Mouse (Mus musculus) right cerebral cortex, postnatal 14 days (tissue): ENCODE results near the gene Nmur1.

Source experiments
- DNase-seq: peaks from one replicate; pipeline ENCODE4 v3.0.0; 2022

Nmur1 gene

DNA sequence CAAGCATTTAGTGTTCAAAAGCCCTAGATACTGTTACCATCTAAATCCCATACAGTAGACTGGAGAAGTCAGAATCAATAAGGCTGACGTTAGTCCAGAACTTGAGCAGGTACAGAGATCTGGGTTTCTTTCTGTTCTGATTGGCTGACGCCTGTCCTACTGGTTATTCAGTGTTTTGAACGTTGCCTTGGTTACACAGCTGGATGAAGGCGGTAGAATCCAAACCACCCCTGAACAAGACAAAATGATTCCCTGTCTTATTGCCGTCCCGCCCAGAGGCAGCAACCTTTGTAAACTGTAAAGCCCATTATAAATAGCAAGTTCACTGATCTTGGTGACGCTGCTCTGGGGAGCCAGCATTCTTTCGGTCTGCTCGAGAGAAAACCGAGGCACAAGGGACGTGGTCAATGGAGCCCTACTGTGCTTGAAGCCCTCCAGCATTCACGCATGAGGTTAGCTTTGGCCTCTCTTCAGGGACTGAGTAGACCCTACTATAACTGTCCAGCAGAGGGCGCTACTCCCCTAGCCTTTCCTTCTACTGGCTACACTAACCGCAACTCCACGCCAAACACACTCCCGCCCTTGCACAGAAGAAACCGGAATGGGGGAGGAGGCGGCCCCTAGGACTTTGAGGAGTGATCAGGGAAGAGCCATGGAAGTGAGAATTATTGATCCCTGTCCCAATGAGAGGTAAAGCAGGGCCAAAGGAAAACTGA is 14.3 kb upstream of the Nmur1 start:
- DNase-seq = peak; percentile 97

DNA sequence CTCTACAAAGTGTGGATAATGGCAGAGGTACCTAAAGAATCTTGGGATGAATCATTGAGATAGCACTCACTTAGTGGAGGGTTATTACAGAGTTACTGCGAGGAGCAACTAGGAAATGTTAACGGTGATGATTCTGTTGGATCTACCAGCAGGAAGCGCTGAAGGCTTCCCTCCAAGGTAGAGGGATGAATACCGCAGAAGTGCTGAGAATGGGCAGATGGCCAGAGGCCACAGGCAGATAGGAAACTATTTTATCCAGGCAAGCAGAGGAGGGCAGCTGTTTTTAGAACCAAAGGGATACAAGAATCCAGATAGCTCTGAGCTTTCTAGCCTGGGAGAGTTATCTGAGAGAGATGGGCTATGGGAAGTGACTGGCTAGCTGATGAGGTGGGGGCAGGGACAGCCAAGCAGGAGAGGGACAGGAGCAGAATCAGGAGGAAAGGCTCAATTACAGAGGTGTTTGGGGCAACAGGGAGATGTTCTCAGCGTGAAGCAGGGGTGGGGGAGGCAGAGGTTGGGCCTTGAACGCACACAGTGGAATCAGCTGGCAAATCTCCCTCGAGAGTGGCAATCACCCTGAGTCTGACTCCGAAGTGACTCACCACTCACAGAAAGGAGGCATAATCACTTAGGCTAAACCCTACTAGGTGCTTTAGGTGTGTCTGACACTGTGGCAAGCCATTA is 13.6 kb upstream of the Nmur1 start:
- no peak for DNase-seq

GRCm38 (mm10) chr1:86438501-86438900 is 12.5 kb upstream of the Nmur1 start:
- no peak for DNase-seq

GRCm38 (mm10) chr1:86438014-86438319 is 11.9 kb upstream of the Nmur1 start:
- DNase-seq = no peak

GRCm38 (mm10) chr1:86437219-86438013 is 11.4 kb upstream of the Nmur1 start:
- no peak for DNase-seq

DNA sequence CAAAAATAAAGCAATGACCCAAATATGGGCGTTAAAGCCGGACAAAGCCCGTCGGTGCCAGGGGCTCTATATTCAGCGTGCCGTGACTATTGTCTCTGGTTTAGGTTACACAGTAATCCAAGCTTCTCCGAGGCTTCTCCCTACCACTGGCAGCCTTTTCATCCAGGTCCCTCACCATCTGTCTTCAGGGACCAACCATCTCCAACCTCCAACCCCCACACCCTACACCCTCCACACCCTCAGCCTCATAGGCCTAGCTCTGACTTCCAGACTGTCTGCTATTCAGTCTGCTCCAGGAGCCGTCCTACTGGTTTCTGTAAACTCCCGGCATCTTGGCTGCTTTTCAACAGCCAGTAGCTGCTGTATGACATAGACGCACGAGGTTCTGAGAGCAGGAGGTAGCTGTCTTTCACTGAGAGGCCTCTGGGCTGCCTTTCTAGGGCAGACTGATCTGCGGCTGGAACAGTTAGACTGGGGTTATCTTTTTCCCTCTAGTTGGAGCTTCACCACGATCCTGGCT is 9.3 kb upstream of the Nmur1 start:
- peak; percentile 62 for DNase-seq

GRCm38 (mm10) chr1:86434439-86435201 is 8.6 kb upstream of the Nmur1 start:
- DNase-seq = peak; percentile 99

DNA sequence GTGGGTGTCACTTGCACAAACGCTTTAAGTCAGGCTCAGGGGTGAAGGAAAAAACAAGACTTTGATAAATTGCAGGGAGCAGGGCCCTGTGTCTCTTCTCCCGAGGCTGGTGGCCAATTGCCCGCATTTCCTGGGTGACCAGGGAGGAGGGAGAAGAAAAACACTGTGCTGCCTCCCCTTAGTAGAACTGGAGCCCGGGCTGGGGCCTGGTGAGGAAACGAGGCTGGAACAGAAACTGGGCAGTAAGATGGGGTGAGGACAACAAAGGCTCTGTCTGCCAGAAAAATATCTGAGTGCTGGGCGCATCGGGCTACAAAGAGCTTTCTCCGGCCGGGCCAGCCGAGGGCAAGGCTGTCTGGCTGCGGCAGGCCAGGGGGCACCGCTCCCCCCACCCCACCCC is 8.0 kb upstream of the Nmur1 start:
- peak; percentile 65 for DNase-seq

DNA sequence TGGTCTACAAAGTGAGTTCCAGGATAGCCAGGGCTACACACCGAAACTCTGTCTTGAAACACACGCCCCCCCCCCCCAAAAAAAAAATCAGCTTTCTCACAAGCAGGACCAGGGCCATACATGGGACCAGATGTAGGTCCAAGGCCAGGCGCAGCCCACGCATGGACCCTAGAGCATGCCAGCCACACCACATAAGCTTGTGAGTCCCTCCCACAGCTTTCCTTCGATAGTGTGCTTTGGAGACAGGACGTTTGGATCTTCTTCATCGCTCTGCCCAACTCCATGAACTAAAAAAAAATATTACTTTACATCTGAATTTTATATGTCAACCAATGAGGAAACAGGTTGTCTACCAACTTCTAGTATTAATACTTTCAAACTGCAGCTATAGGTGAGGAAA is 7.3 kb upstream of the Nmur1 start:
- DNase-seq = no peak

GRCm38 (mm10) chr1:86432778-86433177 is 6.8 kb upstream of the Nmur1 start:
- DNase-seq = no peak

DNA sequence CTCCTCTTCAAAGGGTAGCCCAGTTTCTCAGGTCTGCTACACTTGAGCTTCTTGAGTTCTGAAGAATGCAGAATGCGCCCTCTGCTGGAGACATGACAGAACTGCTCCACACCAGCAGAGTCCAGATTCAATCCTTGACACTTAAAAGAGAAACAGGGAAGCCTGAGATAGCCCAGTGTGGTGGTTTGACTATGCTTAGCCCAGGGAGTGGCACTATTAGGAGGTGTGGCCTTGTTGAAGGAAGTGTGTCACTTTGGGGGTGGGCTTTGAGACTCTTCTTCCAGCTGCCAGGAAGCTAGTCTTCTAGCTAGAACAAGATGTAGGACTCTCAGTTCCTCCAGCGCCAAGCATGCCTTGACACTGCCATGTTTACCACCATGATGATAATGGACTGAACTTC is 4.0 kb upstream of the Nmur1 start:
- peak; percentile 80 for DNase-seq

DNA sequence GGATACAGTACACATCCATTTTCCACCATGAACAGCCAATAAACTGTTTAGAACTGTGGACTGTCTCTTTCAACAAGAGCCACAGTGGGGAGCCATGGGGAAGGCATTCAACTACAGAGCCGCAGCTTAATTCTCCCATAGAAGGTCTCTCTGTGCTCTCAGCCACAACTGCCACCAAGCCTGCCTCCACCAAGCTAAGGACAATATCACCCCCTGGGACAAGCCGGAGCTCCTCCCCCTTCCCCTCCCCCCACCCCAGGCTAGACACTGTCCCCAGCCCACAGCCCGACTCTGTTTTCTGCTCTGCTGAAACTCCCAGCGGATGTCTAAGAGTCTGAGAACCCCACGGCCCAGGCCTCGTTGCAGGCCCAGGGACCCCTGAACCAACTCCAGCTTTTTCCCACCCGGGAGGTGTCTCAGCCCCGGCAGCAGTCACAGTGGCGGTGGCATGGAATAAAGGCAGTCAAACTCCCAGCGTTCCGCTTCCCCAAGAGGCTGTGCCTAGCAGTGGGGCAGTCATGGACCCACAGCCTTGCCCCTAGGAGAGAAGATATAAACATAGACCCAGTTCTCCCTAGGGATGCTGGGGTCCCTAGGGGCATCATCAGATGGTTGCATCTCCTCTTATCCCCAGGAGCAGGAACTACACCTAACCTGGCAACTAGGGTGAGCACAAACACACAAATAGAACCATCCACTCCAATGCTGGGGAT is 1.0 kb downstream of the Nmur1 start:
- DNase-seq = no peak

GRCm38 (mm10) chr1:86424336-86424735 is 1.7 kb downstream of the Nmur1 start:
- no peak for DNase-seq

DNA sequence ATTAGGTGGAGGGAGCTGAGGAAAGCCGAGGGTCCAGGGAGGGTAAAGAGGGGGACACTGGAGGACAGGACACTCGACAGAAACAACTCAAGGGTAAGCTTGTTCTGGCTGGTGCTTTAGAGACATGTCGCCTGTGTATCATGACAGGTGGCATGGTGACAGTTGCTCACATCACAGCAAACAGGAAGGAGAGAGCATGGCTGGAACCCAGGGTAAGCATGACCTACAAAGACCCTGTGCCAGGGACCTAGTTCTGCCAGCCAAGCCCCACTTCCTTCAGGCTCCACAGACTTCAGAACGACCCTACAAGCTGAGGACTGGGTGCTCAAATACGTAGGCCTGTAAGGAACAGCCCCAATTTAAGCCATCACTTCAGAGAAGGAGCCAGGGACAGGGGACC is 2.1 kb downstream of the Nmur1 start:
- no peak for DNase-seq

DNA sequence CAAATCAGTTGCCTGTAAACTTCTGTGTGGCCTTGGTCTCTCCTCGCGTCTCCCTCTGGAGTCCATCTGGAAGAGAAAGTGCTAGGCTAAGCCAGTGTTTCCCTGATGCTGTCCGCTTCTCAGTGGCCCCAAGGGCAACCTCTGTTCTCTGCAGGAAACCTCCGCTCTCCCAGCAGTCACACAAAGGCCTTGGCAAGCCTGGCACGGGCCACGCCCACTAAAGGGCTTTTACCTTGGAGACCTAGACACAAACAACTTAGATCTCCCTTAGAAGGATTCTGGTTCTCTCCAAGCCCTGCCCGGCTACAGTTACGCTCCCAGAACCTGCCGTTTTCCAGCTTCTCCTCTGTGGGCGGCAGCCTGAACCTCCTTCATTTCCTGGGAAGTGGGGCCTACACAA is 5.0 kb downstream of the Nmur1 start:
- DNase-seq = no peak

GRCm38 (mm10) chr1:86416321-86416720 is 9.7 kb downstream of the Nmur1 start:
- DNase-seq = no peak

GRCm38 (mm10) chr1:86415612-86416184 is 10.3 kb downstream of the Nmur1 start:
- DNase-seq = no peak

DNA sequence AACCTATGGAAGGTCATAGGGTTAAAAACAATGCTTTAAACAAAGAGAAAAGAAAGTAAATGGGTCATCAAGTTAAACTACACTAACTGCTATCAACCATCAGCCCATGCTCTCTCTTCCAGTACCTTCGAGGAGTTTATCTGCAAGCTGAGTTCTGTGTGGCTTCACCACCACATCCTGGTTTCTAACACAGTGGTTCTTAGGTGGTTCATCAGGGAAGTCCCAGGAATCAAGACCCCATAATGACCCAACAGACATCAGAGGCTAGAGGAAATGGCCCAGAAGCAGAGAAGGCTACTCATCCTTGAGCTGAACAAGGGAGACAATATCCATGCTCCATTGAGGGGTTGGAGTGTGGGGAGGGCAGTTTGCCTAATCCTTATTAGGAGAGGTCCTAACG is 10.9 kb downstream of the Nmur1 start:
- DNase-seq = no peak

DNA sequence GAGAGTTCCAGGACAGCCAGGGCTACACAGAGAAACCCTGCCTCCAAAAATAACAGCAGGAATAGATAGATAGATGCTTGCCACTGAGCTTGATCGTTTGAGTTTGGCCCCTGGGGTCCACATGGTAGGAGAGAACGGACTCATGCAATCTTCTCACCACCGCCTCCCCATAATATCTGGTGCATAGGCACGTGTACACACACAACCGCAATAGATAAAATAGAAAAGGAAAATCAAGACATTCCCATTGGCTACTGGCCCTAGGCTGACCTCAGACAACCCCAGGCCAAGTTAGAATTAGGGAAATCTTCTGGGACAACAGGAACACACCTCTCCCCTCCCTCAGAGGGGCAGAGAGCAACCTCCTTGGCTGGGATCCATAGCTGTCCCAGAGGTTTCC is 11.3 kb downstream of the Nmur1 start:
- DNase-seq = no peak

GRCm38 (mm10) chr1:86409476-86409875 is 16.6 kb downstream of the Nmur1 start:
- DNase-seq = no peak

GRCm38 (mm10) chr1:86408515-86408914 is 17.5 kb downstream of the Nmur1 start:
- no peak for DNase-seq

GRCm38 (mm10) chr1:86406914-86407313 is 19.1 kb downstream of the Nmur1 start:
- no peak for DNase-seq
